Mouse (Mus musculus) spleen, postnatal 36 days (tissue): ENCODE results near the gene Prpf6.
A peak's percentile ranks its signal among the peaks of the same experiment; 100 is the strongest.

Experiments
- DNase-seq, 2 experiments: peaks; one replicate each; pipeline ENCODE4 v3.0.0; 2022; ENCODE audit warnings: low spot score in 2 of 2, mixed read lengths in 1 of 2

Gene Prpf6

DNA sequence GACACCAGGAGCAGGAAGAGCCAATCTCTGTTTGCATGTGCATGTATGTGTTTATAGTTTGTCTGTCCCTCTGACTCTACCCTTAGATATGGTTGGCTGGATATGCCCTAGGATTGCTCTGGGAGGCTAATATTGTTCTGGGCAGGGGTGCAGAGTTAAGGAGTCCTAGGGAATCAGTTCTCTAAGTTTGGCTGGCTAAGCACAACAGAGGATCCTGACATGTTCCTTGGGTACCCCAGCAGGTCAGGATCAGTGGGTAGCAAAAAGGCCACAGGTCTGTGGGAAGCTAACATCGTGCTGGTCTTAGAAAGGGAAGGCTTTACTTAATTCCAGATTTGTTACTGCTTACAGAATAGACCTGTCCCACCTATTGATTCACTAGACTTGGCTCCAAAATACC is 12.0 kb upstream of the Prpf6 start:
- no peak for DNase-seq

DNA sequence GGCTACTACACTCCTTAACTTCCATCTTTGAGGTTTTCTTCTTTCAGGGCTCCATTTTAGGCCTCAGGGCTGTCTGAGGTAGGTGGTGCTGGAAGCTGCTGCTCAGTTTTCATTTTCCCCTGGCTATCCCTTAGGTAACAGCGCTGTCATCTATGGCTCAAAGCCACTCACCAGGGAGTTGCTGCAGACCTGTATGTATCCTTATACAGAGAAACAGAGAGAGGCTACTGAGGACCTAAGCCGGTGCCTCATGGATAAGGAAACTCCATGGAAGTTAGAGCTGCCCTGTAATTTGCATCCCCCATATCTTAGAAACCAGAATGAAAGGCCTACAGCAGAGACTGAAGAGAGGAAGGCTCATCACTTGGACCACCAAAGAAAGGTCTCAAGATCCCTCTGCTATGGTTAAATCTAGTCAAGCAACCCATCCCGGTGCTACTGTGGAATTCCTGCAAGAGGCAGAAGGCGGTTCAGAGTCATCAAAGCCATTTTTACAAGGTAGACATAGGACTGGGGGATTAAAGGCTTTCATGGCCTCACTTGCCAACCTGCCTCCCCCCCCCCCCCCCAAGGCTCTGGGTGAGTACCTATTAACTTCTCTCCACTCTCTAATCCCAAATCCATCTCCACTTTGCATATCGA is 11.4 kb upstream of the Prpf6 start:
- DNase-seq = no peak

- DNase-seq = peak; percentile 85 to 89
These were observed 10.7 kb upstream of the Prpf6 start for GRCm38 (mm10) chr2:181581016-181581401.

GRCm38 (mm10) chr2:181581402-181582120 is 10.1 kb upstream of the Prpf6 start:
- DNase-seq = peak; percentile 82 to 85

- DNase-seq = no peak
These were observed 9.3 kb upstream of the Prpf6 start for GRCm38 (mm10) chr2:181582358-181582757.

DNA sequence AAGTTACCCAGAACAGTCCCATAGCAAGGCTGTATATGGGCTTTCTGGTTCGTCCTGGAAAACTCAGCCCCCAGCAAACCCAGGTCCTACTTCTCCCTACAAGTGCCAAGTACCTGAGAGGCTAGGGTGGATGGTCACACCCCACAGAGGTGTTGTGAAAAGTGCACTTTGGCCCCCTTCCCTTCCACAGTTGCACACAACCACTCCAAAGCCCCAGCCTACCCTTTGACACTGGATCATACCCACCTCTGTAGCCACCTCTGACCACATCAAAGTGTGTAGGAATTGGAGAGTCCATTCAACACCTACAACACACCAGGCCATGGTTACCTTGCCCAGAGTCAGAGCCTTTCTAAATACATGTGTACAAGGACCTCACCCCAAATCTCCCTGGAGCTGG is 8.7 kb upstream of the Prpf6 start:
- DNase-seq = no peak

DNA sequence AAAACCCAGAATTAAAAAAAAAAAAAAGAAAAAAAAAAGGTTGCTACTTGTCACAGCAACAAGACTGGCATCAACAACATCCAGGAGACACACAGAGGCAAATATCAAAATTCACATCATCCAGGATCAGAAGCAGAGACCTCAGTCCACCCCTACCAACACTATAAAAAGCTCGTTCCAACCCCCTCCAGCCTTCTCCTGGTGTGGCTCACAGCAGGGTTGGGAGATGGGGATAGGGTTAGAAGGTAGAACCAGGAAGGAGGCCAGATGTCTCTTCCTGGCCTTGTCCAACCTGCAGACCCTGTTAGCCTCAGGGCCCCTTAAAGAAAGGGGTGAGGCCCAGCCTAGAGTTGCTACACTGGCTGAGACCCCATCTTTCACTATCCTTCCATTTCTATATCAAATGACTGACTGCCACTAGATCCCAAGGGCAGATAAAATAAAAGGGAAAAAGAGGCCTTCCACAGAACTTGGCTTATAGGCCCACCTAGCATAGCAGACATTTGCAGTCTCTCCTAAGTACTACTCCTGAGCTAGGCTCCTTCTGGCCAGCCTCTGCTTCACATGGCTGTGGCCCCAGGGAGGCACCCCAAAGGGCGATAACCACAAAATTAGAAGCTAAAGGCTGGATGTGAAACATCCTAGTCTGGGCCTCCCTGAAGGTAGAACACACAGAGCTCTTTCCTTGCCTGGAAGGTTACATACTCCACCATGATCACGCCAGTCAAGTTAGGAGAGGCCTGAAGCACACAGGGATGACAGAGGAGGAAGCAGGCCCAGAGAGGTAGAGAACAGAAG is 8.0 kb upstream of the Prpf6 start:
- no peak for DNase-seq

DNA sequence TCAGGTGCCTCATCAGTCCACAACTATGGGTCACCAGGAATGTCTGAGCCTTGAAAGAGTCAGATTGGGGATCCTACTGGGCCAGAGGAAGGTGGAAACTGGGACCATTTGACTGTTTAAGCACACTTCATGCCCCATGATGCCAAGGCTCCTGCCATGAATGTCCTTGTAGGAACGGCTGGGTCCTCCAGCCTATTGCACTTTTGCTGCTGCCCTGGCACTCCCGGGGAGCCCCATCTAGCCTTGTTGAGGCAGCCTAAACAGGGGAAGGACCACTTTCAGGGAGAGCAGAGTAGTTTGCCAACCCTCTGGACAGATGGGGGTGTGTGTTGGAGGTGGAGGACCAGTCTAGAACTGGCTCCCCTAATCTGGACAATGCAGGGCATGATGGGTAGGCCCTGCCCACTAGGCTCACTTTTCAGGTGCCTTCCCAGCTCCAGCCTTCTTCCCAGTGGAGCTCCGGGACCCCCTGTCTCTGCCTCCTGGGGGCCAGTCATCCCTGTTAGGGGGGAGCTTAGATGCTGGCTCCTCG is 7.2 kb upstream of the Prpf6 start, which contains the start of gene Uckl1:
TSS of gene Uckl1 (minus strand) at position 482 of the 532 bp plus-strand sequence.
- DNase-seq = no peak

DNA sequence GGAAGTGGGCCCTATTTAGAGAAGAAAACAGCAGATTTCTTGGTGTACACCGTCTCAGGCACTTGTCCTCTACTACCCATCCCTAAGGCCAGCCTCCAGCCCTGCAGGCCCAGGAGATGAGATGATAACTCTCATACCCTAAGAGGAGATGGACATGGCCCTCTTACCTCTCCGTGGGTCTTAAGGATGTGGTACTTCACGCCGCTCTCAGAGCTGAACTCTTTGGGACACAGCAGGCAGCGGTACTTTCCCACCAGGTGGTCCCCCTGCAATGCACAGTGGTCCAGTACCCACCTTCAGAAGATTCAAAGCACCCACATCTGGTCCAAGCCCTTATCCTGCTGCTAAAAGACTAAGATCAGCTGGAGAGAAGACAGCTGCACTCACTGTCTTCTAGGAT is 6.2 kb upstream of the Prpf6 start:
- no peak for DNase-seq

DNA sequence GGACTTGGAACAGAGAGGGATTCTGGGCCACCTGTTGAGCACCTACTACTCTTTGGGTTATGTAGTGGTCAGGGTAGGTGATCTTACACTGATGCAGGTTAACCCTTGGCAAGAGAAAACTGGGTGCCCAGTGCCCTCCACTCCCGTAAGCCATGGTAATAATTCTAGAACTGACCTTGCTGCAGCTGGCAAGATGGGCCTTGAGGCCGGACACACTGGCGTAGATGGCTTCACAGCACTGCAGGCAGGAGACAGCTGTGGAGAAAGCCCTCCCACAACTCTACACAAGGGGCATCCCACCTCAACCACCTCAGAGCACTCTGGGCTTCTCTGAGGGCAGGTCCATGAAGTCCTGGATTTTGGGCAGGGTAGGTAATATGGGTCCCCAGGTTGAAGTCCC is 5.5 kb upstream of the Prpf6 start:
- DNase-seq = no peak

DNA sequence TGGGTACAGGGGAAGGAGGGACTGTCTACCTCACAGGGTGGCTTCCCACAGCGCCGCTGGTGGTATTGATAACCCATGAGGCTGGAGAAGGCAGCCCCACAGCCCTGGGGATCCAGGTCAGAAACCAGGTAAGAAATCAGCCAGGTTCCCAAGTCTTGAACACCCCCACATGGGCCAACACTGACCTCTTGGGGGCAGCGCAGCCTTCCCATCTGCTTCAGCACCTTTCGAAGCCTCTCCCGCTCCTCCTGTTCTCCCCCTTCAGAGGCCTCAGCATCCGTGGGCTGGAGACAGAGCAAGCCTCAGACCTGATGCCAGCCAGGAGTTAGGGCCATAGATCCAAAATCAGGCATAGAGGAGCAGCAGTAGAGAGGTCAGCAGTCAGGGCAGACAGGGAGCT is 3.9 kb upstream of the Prpf6 start:
- no peak for DNase-seq

DNA sequence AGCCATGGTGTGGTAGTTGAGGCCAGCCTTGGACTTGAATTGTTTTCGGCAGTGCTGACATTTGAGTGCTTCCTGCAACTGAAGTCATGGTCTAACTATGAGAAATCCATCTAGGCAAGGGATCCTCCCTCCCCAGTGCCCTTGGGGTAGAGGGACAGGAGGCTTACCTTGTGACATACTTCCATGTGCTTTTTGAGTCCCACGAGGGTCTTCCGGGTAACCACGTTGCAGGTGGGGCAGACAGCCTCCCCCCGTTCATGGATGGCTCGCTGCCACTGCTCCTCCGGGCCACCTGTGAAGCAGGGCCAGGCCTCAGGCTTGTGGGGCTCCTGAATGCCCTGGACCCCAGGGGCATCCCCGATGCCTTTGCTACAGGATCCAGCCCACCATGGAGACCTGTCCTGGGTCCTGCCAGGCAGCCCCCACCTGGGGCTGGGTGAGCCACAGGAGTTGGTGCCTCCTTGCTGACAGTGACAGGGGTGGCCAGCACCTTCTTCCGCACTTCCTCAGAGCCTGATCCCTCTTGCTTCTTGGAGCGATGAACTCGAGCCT is 3.4 kb upstream of the Prpf6 start:
- no peak for DNase-seq

- DNase-seq = no peak
These were observed 2.5 kb upstream of the Prpf6 start for GRCm38 (mm10) chr2:181589011-181589731.

- no peak for DNase-seq
These were observed 1.9 kb upstream of the Prpf6 start for GRCm38 (mm10) chr2:181589732-181590105.

- DNase-seq = no peak
These were observed 1.2 kb upstream of the Prpf6 start for GRCm38 (mm10) chr2:181590471-181590870.

GRCm38 (mm10) chr2:181592231-181593041 is 768 bp downstream of the Prpf6 start, which contains the start of gene Zfp512b:
Gene Zfp512b, minus strand, starts transcription at chr2:181592803.
- DNase-seq = peak; percentile 58 to 66

GRCm38 (mm10) chr2:181593042-181593421 is 1.4 kb downstream of the Prpf6 start:
- DNase-seq = peak in 1 of 2 experiments; percentile 1

DNA sequence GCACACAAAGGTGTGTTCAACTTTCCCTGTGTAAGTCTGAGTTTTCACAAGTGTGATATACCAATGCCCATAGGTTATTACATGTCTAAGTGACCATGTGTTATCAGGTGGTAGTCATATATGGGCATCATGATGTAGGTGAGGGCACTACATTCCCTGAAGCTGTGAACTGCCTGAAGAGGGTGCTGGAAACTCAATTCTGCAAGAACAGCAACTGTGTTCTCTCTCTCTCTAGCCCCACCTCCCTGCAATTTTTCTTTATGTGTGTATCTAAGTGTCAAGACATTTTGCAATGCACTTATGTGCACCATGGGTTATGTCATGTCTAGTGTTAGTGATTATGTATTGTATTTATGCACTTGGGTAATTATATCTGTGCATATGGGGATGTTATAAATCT is 2.3 kb downstream of the Prpf6 start:
- no peak for DNase-seq

- DNase-seq = peak; percentile 34 to 47
These were observed 3.5 kb downstream of the Prpf6 start for GRCm38 (mm10) chr2:181594946-181595696.
